In genomic region chr5:77324936-77325335, GRCm38 (mm10) we compare ENCODE assay signal across 28 mouse cellular contexts.
"Had no signal": no experiment of that assay in that cellular context is flagged by ENCODE, and none has a peak within 500 bp of the region (broad histone marks: within the 10 kb centered on the region; RNA-seq: fewer than 3 reads in every experiment).

No protein-coding gene starts in this region.

- DNase-seq: left cerebral cortex, postnatal 4 days; liver, embryonic 13.5 days; liver, postnatal 0 days; lung, adult 18-20 months; lung, adult 2 months; lung, embryonic 14.5 days; lung, postnatal 10 days; lung, postnatal 14 days; lung, postnatal 36 days; lung, postnatal 4 days; midbrain, embryonic 14.5 days had no signal

- H3K9ac ChIP-seq: limb, embryonic 12.5 days; limb, embryonic 13.5 days; limb, embryonic 15.5 days; liver, embryonic 12.5 days; liver, embryonic 13.5 days; liver, embryonic 14.5 days; liver, embryonic 15.5 days; liver, postnatal 0 days; lung, embryonic 14.5 days; lung, embryonic 15.5 days; midbrain, embryonic 12.5 days; midbrain, embryonic 13.5 days; midbrain, embryonic 15.5 days; neural tube, embryonic 12.5 days; neural tube, embryonic 13.5 days had no signal

- H3K27me3 ChIP-seq: limb, embryonic 12.5 days; limb, embryonic 13.5 days; limb, embryonic 15.5 days; liver, embryonic 12.5 days; liver, embryonic 13.5 days; liver, embryonic 15.5 days; lung, embryonic 15.5 days; megakaryocyte, embryonic 14.5 days; midbrain, embryonic 12.5 days; midbrain, embryonic 13.5 days; midbrain, embryonic 15.5 days; neural tube, embryonic 12.5 days; neural tube, embryonic 13.5 days had no signal

- H3K4me3 ChIP-seq: limb, embryonic 10.5 days; limb, embryonic 12.5 days; limb, embryonic 13.5 days; limb, embryonic 15.5 days; liver, embryonic 12.5 days; liver, embryonic 13.5 days; liver, embryonic 15.5 days; lung, embryonic 15.5 days; megakaryocyte, embryonic 14.5 days; midbrain, embryonic 10.5 days; midbrain, embryonic 12.5 days; midbrain, embryonic 13.5 days; midbrain, embryonic 15.5 days; myocyte; neural tube, embryonic 12.5 days; neural tube, embryonic 13.5 days had no signal

- H3K27ac ChIP-seq: limb, embryonic 10.5 days; limb, embryonic 12.5 days; limb, embryonic 13.5 days; limb, embryonic 15.5 days; liver, embryonic 12.5 days; liver, embryonic 13.5 days; liver, embryonic 14.5 days; liver, embryonic 15.5 days; lung, embryonic 15.5 days; macrophage; midbrain, embryonic 10.5 days; midbrain, embryonic 12.5 days; midbrain, embryonic 13.5 days; midbrain, embryonic 15.5 days; neural tube, embryonic 12.5 days; neural tube, embryonic 13.5 days had no signal

- H3K4me1 ChIP-seq: limb, embryonic 10.5 days; limb, embryonic 12.5 days; limb, embryonic 13.5 days; limb, embryonic 15.5 days; liver, embryonic 12.5 days; liver, embryonic 13.5 days; liver, embryonic 15.5 days; lung, embryonic 15.5 days; midbrain, embryonic 10.5 days; midbrain, embryonic 12.5 days; midbrain, embryonic 13.5 days; midbrain, embryonic 15.5 days; neural tube, embryonic 12.5 days; neural tube, embryonic 13.5 days had no signal
